Mouse (Mus musculus): ENCODE results near the gene Ackr2.

Ackr2 gene

GRCm38 (mm10) chr9:121919027-121919501, 20.9 kb downstream of the Ackr2 start:
- no peak for DNase-seq

- no peak for DNase-seq
These were observed 25.3 kb downstream of the Ackr2 start for GRCm38 (mm10) chr9:121923443-121923842.

GRCm38 (mm10) chr9:121923906-121924305, 25.8 kb downstream of the Ackr2 start:
- DNase-seq: no peak

GRCm38 (mm10) chr9:121924901-121925560, 26.9 kb downstream of the Ackr2 start:
- no peak for DNase-seq

GRCm38 (mm10) chr9:121925959-121926358, 27.8 kb downstream of the Ackr2 start:
- no peak for DNase-seq

GRCm38 (mm10) chr9:121926634-121927405, 28.7 kb downstream of the Ackr2 start:
- no peak for DNase-seq

- no peak for DNase-seq
These were observed 29.6 kb downstream of the Ackr2 start for GRCm38 (mm10) chr9:121927721-121928120.

- peak; percentile 48 for DNase-seq
These were observed 30.3 kb downstream of the Ackr2 start for GRCm38 (mm10) chr9:121928498-121928897.

- DNase-seq: no peak
These were observed 36.7 kb downstream of the Ackr2 start for GRCm38 (mm10) chr9:121934856-121935255.

- no peak for DNase-seq
These were observed 38.8 kb downstream of the Ackr2 start for GRCm38 (mm10) chr9:121936952-121937351.

- DNase-seq: no peak
These were observed 39.3 kb downstream of the Ackr2 start for GRCm38 (mm10) chr9:121937451-121937864.

GRCm38 (mm10) chr9:121937944-121938355, 39.8 kb downstream of the Ackr2 start:
- no peak for DNase-seq

GRCm38 (mm10) chr9:121943005-121943404, 44.9 kb downstream of the Ackr2 start:
- DNase-seq: no peak

- no peak for DNase-seq
These were observed 45.5 kb downstream of the Ackr2 start for GRCm38 (mm10) chr9:121943628-121944027.

GRCm38 (mm10) chr9:121947784-121948183, 49.6 kb downstream of the Ackr2 start:
- DNase-seq: peak; percentile 75

GRCm38 (mm10) chr9:121948431-121948830, 50.3 kb downstream of the Ackr2 start:
- no peak for DNase-seq

- peak; percentile 88 for DNase-seq
These were observed 52.4 kb downstream of the Ackr2 start, which contains the start of gene Fam198a for GRCm38 (mm10) chr9:121950418-121951113. TSS of gene Fam198a (plus strand) at chr9:121950988.

GRCm38 (mm10) chr9:121951114-121951423, 52.9 kb downstream of the Ackr2 start:
- DNase-seq: no peak

- DNase-seq: no peak
These were observed 54.4 kb downstream of the Ackr2 start for GRCm38 (mm10) chr9:121952596-121952995.

GRCm38 (mm10) chr9:121959966-121960635, 61.9 kb downstream of the Ackr2 start:
- no peak for DNase-seq
